Mouse (Mus musculus): Measurements from ENCODE around the gene Cd7.

- no peak for TF ChIP-seq POLR2A (IDR thresholded peaks at IDR 0.05; ENCODE audit: borderline replicate concordance, control insufficient read depth, low read depth, low read length)
- TF ChIP-seq CTCF (IDR thresholded peaks at IDR 0.05; ENCODE audit: control insufficient read depth, insufficient read depth, low read length), result no peak
Observed at GRCm38 (mm10) chr11:121045286-121045685, 6.1 kb upstream of the Cd7 start.

Measured in bone marrow, adult 2 months (tissue).